Mouse (Mus musculus) bone marrow, adult 2 months (tissue): ENCODE measurements around the gene Extl1.

Experiments
- CTCF ChIP-seq: fragments of 200-500 bp; IDR thresholded peaks from 2 replicates; pipeline ENCODE4 v1.5.1; 2011; ENCODE audit warnings: low read length, control low read depth; ENCODE audit not compliant: control insufficient read depth, insufficient read depth
- POLR2A ChIP-seq: fragments of 200-500 bp; IDR thresholded peaks from 2 replicates; pipeline ENCODE4 v1.6.1; 2011; ENCODE audit warnings: low read depth, mild to moderate bottlenecking, control low read depth, low read length, borderline replicate concordance; ENCODE audit not compliant: control insufficient read depth

DNA sequence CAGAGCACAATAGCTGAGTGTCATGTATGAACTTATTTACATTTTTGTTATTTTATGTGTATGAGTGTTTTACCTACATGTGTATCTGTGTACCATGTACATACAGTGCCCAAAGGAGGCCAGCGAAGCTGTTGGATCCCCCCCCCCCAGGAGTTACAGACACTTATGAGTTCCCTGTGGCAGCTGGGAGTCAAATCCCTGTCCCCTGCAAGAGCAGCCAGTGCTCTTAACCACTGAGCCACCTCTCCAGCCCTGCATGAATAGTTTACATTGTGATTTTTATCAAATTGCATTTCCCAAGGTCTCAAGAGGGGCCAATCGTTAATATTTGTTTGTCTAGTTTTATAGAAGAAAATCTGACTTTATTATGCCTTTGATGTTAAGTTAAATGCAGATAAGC is 76.7 kb downstream of the Extl1 start:
- no peak for TF ChIP-seq POLR2A
- TF ChIP-seq CTCF, result no peak
